Mouse (Mus musculus) midbrain, embryonic 15.5 days (tissue): ENCODE results near the gene Slc26a8. TPM values are rescaled to one million over a fixed set of nuclear protein-coding genes. Genes with fewer than 3 reads are reported as not detected.

Experiments used
- ATAC-seq: fragments of 200-750 bp; cut with Nextera tagmentation; replicated peaks from 2 replicates; pipeline ENCODE4 v1.8.0; 2017; ENCODE audit warnings: moderate TSS enrichment
- H3K27ac ChIP-seq: fragments of 300-500 bp; sonication (generic); 2 replicates; pipeline ENCODE4 v1.5.1; 2015; ENCODE audit warnings: mild to moderate bottlenecking, inconsistent platforms
- H3K27me3 ChIP-seq: fragments of 300-500 bp; sonication (generic); replicated peaks from 2 replicates; pipeline ENCODE4 v1.6.1; 2015; ENCODE audit warnings: inconsistent platforms
- H3K36me3 ChIP-seq: fragments of 300-500 bp; sonication (generic); replicated peaks from 2 replicates; pipeline ENCODE4 v1.6.1; 2015; ENCODE audit warnings: inconsistent platforms
- H3K4me1 ChIP-seq: fragments of 300-500 bp; sonication (generic); 2 replicates; pipeline ENCODE4 v1.6.1; 2015; ENCODE audit warnings: inconsistent platforms
- H3K4me2 ChIP-seq: fragments of 300-500 bp; sonication (generic); 2 replicates; pipeline ENCODE4 v1.6.1; 2015; ENCODE audit warnings: inconsistent platforms, mild to moderate bottlenecking, moderate library complexity
- H3K4me3 ChIP-seq: fragments of 300-500 bp; sonication (generic); 2 replicates; pipeline ENCODE4 v1.5.1; 2015; ENCODE audit warnings: mild to moderate bottlenecking, inconsistent platforms
- H3K9ac ChIP-seq: fragments of 300-500 bp; sonication (generic); 2 replicates; pipeline ENCODE4 v1.6.1; 2015; ENCODE audit warnings: mild to moderate bottlenecking, inconsistent platforms
- H3K9me3 ChIP-seq: fragments of 300-500 bp; sonication (generic); 2 replicates; pipeline ENCODE4 v1.6.1; 2016; ENCODE audit warnings: inconsistent platforms
- WGBS: fragments of 180-500 bp; shearing (Covaris S2); methylation state at CpG from one replicate; pipeline ENCODE4 v1.1.7; 2015; ENCODE audit warnings: mixed read lengths; 5-methylcytosine and 5-hydroxymethylcytosine counted together
- polyA plus RNA-seq: library from polyadenylated mRNA; unstranded; fragments of >200 nt; fragmentation: Nextera tagmentation; extraction: Ambion mirVana; gene quantifications from 2 replicates; pipeline ENCODE4 v1.2.1, GENCODE M21; 2015

Slc26a8 gene
- polyA plus RNA-seq, 1 experiment from 2014 or later = 1.5 TPM

DNA sequence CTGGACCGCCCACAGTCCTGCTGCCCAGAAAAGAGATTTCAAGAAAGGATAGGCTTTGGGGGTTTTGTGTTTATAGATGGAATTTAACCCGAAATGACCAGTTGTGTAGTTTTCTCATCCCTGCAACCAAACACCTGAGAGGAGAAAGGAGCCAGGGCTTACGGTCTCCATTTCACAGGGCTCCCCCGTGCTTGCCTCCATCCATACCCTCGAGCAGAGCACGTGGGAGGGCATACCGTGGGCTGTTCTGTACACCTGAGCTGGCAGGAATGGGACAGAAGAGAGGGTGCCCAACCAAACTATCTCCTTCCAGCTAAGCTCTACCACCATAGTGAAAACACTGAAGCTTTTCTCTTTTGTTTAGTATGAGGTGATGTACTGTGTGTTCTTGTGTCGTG, 20.3 kb upstream of the Slc26a8 start:
- Histone ChIP-seq H3K4me3 (no peak overlapping the region), H3K9ac (no peak overlapping the region), H3K4me2 (no peak overlapping the region), H3K4me1 (no peaks in the 10 kb centered on the region), H3K27me3 (no peaks in the 10 kb centered on the region), H3K27ac (no peak overlapping the region), H3K36me3 (peaks cover 10% of the 10 kb centered on the region; the same call in 1 of the 2 replicates), H3K9me3 (no peaks in the 10 kb centered on the region)
- no peak for ATAC-seq
- WGBS = 90% methylated on average over 8 of the region's 8 CpGs

DNA sequence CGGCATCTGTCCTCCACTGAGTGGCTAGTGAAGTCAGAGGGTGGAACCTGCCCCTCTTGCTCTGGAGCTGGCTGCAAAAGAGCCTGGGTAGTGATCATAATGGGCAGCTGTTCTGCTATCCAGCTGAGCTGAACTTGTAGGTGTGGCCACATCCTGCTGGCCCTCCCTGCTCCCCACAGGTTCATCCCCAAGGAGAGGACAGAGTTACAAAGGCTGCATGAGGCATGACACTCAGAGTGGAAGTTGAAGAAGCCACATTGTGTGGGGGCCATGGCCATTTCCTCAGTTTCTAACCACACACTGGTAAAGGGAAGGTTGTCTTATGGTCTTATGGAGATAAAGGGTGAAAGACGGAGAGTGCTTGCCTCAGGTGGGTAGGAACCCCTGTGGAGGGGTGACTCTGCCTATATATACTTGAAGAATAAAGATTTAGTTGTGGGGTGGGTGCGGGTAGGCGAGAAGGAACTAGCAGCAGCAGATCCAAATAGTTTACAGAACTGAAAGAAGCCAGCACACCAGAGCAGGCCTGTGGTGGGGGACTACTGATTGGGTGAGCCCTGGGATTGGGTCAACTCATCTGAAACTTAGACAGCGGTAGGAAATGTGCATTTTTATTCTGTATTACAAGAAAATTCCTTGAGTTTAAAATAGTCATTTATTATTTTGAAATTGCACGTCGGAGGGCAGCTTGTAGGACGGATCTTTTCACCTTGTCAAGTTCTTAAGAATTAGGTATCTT, 19.7 kb upstream of the Slc26a8 start:
- no peak overlapping the region for H3K27ac ChIP-seq
- no peaks in the 10 kb centered on the region for H3K4me1 ChIP-seq
- no peaks in the 10 kb centered on the region for H3K27me3 ChIP-seq
- no peak for ATAC-seq
- H3K36me3 ChIP-seq = peaks cover 6% of the 10 kb centered on the region; the same call in 1 of the 2 replicates
- WGBS = 90% methylated on average over 8 of the region's 8 CpGs
- H3K9me3 ChIP-seq = no peaks in the 10 kb centered on the region
- no peak overlapping the region for H3K4me3 ChIP-seq
- no peak overlapping the region for H3K4me2 ChIP-seq
- H3K9ac ChIP-seq = no peak overlapping the region

DNA sequence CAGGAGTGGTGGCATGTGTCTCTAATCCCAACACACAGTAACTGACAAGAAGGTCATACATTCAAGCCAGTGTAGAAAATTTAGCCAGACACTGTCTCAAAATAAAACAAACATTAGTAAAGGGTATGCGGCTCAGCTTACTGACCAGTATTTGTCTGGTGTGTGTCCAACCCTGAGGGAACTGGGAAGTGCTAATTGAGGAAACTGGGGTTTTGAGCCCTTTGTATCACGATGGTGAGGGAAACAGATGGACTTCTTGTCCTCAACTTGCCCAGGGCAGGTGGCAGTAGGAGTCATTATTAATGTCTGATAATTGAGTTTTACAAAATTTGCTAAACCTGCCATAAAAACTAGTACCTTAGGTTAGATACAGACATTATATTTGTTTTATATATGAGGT, 19.0 kb upstream of the Slc26a8 start:
- 47% methylated on average over 2 of the region's 2 CpGs for WGBS
- H3K36me3 ChIP-seq = peaks cover 2% of the 10 kb centered on the region; the same call in 1 of the 2 replicates
- H3K9ac ChIP-seq = no peak overlapping the region
- H3K4me1 ChIP-seq = no peaks in the 10 kb centered on the region
- H3K4me3 ChIP-seq = no peak overlapping the region
- no peaks in the 10 kb centered on the region for H3K9me3 ChIP-seq
- no peaks in the 10 kb centered on the region for H3K27me3 ChIP-seq
- ATAC-seq = no peak
- H3K4me2 ChIP-seq = no peak overlapping the region
- no peak overlapping the region for H3K27ac ChIP-seq

DNA sequence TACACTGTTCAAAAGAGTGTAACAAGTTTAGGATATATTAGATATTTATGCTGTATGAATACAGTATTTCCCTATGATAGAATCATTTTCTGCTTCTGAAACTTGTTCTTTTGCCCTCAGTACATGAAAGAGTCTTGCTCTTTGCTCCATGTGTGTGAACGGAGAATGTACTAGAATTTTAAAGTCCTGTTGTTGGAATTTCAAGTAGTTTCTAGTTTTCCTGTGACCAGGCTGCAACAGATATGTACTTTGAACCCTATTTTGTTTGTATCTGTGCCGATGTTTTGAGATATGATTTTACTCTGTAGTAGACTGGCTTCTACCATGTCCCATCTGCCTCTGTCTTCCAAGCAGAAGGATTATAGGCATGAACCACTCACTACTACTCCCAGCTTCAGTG, 17.8 kb upstream of the Slc26a8 start:
- H3K36me3 ChIP-seq = no peaks in the 10 kb centered on the region
- H3K27me3 ChIP-seq = no peaks in the 10 kb centered on the region
- no peak overlapping the region for H3K27ac ChIP-seq
- H3K4me2 ChIP-seq = no peak overlapping the region
- no peaks in the 10 kb centered on the region for H3K9me3 ChIP-seq
- no peak overlapping the region for H3K9ac ChIP-seq
- 91% methylated on average over 2 of the region's 2 CpGs for WGBS
- H3K4me3 ChIP-seq = no peak overlapping the region
- ATAC-seq = no peak
- no peaks in the 10 kb centered on the region for H3K4me1 ChIP-seq

DNA sequence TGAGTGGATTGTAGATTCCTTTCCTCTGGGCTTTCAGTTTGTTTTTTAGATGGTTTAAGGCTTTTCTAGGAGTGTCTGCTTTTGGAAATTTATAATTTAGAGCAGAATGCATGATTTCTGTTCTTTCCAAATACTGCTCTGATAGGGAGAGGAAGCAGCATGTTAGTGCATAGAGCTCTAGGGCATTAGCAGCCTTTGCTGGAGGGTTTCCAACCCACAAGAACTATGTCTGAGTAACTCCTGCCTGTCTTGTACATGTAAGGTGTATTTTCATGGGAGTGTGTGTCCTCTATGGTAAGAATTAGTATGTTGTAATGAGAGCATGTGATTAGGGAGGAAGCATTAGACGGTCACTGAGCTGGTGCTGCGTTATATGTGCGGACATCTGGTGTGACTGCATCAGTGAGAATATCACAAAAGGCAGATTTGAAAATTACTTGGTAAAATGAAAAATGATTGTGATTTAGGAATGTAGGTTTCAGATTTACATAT, 17.1 kb upstream of the Slc26a8 start:
- Histone ChIP-seq H3K9ac (no peak overlapping the region), H3K27ac (no peak overlapping the region), H3K4me3 (no peak overlapping the region), H3K36me3 (no peaks in the 10 kb centered on the region), H3K4me1 (no peaks in the 10 kb centered on the region), H3K27me3 (no peaks in the 10 kb centered on the region), H3K4me2 (no peak overlapping the region), H3K9me3 (no peaks in the 10 kb centered on the region)
- no peak for ATAC-seq
- 91% methylated on average over 3 of the region's 3 CpGs for WGBS

DNA sequence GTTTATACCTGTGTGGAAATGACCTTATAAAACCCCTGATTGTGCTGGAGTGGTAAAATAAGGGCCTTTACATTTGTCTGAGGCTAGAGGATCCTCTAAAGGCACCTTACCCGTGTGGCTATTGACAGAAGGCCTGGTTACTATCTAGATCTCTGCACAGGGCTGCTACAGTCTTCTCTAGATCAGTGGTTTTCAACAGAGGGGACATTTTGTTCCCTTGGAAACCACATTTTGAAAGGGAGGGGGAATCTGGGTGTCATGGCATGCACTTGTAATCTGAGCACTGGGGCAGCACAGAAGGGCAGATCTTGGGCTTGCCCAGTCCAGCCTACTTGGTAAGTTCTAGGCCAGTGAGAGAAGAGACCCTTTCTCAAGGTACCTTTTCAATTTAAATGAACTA, 16.7 kb upstream of the Slc26a8 start:
- Histone ChIP-seq H3K4me3 (no peak overlapping the region), H3K27ac (no peak overlapping the region), H3K9me3 (no peaks in the 10 kb centered on the region), H3K4me2 (no peak overlapping the region), H3K36me3 (no peaks in the 10 kb centered on the region), H3K9ac (no peak overlapping the region), H3K4me1 (no peaks in the 10 kb centered on the region), H3K27me3 (no peaks in the 10 kb centered on the region)
- WGBS = 45% methylated on average over 1 of the region's 1 CpGs
- no peak for ATAC-seq

DNA sequence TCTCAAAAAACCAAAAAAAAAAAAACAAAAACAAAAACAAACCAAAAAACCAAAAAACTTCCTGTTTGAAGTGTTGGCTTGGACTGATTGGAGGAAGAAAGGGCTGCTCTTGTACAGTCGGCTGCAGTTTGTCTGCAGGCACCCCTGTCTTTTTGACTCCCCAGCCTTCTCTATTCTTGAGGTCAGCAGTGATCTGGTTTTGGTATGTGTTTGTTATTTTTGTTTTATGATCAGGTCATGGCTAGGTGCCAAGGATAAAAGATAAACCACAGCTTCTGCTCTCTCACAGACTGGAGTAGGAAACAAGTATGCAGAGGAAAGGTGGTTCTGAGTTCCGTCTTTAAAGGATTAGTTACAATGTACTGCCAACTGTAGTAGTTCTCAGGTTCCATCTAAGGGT, 12.6 kb upstream of the Slc26a8 start:
- Histone ChIP-seq H3K27ac (no peak overlapping the region), H3K4me3 (no peak overlapping the region), H3K4me1 (peaks cover 8% of the 10 kb centered on the region), H3K4me2 (no peak overlapping the region), H3K27me3 (no peaks in the 10 kb centered on the region), H3K9me3 (no peaks in the 10 kb centered on the region), H3K9ac (no peak overlapping the region), H3K36me3 (no peaks in the 10 kb centered on the region)
- 79% methylated on average over 2 of the region's 2 CpGs for WGBS
- ATAC-seq = no peak

DNA sequence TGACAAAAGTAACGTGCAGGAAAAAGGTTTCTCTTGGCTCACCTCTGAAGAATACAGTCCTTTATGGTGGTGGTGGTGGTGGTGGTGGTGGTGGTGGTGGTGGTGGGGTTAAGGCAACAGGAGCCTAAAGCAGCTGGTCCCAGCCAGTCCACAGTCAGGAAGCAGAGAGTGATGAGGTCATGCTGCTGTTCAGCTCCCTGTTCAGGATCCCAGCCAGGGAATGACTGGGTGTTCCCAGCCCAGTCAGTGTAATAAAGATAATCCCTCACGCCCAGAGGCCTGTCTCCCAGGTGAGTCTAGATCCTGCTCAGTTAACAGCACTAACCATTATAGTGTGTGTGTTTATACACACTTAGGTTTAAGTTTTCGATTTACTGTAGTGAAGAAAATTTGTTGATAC, 11.7 kb upstream of the Slc26a8 start:
- Histone ChIP-seq H3K4me2 (no peak overlapping the region), H3K27ac (no peak overlapping the region), H3K9me3 (no peaks in the 10 kb centered on the region), H3K27me3 (no peaks in the 10 kb centered on the region), H3K4me1 (peaks cover 17% of the 10 kb centered on the region), H3K4me3 (no peak overlapping the region), H3K36me3 (no peaks in the 10 kb centered on the region), H3K9ac (no peak overlapping the region)
- WGBS = 90% methylated on average over 3 of the region's 3 CpGs
- ATAC-seq = no peak

DNA sequence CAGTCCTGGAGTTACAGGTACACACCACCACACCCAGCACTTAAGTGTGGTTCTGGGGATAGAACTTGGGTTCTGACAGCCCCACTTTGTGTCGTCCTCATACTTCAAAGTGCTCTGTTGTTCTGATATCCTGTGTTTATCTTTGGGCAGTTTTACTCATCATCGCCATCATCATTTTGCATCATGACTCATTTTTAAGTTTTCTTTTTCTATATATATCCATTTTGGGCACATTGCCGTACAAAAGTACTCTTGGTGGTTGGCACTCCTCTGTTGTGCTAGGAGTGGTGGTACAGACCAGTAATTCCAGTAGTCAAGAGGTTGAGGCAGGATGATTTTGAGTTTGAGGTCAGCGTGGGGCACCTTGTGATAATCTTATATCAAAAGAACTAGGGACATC, 11.1 kb upstream of the Slc26a8 start:
- H3K4me2 ChIP-seq = no peak overlapping the region
- no peak overlapping the region for H3K9ac ChIP-seq
- no peak overlapping the region for H3K4me3 ChIP-seq
- WGBS = 93% methylated on average over 4 of the region's 4 CpGs
- H3K27me3 ChIP-seq = no peaks in the 10 kb centered on the region
- no peak overlapping the region for H3K27ac ChIP-seq
- no peaks in the 10 kb centered on the region for H3K36me3 ChIP-seq
- no peaks in the 10 kb centered on the region for H3K9me3 ChIP-seq
- no peak for ATAC-seq
- peaks cover 23% of the 10 kb centered on the region for H3K4me1 ChIP-seq

DNA sequence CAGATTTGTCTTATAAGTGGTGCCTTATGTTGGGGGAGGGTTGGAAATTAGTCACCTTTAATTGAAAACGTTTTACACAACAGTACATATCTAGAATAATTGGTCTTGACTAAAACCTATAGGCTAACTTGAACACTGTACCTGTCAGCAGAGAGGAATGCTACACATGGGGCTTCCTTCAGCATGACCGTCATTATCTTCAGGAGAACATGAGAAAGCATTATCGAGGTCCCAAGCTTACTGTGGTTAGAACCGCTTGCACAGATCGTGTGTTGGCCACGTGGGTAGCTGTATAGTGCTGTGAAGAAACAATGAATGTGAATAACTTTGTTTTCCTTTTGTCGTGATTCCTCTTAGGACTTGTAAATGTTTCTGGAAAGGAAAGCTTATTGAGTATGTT, 9.8 kb upstream of the Slc26a8 start:
- Histone ChIP-seq H3K36me3 (no peaks in the 10 kb centered on the region), H3K9ac (no peak overlapping the region), H3K27me3 (no peaks in the 10 kb centered on the region), H3K9me3 (no peaks in the 10 kb centered on the region), H3K4me2 (no peak overlapping the region), H3K27ac (no peak overlapping the region), H3K4me1 (peaks cover 27% of the 10 kb centered on the region), H3K4me3 (no peak overlapping the region)
- WGBS = 85% methylated on average over 7 of the region's 7 CpGs
- ATAC-seq = no peak

DNA sequence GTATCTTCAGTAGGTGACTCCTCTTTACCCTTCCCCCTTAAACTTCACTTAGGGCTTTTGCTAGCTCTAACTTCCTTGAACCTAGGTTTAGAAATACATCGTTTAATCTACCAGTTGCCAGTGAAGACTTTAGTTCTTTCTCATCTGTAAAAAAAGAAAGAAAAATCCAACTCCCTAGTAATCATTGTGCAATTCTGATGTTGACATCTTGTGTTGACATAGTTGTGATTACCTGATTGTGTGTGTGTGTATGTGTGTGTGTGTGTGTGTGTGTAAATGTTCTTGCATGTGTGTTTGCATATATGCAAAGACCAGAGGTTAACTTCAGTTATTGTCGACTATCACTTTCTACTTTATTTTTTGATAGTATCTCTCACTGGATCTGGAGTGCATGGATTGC, 8.6 kb upstream of the Slc26a8 start:
- peaks cover 33% of the 10 kb centered on the region for H3K4me1 ChIP-seq
- H3K4me3 ChIP-seq = no peak overlapping the region
- H3K27ac ChIP-seq = no peak overlapping the region
- H3K4me2 ChIP-seq = no peak overlapping the region
- H3K9ac ChIP-seq = no peak overlapping the region
- H3K9me3 ChIP-seq = no peaks in the 10 kb centered on the region
- no peaks in the 10 kb centered on the region for H3K27me3 ChIP-seq
- H3K36me3 ChIP-seq = no peaks in the 10 kb centered on the region
- no peak for ATAC-seq
- 93% methylated on average over 2 of the region's 2 CpGs for WGBS

DNA sequence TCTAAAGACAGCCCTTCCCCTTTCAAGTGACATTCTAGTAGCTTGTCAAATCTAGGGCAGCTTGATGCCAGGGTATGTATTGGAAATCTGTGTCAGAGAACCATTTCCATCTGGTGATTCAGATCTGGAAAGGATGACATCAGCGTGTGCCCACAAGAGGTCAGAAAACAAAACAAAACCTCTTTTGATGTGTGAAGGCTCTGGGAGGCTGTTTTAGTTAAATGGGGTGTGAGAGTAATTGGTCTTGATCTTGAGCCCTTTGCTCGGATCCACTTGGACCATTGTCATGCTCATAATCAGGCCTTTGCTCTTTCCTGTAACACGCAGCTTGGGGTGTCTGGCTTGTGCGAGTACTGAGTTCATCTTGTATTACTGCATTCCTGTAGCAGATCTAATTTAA, 8.2 kb upstream of the Slc26a8 start:
- Histone ChIP-seq H3K4me1 (peaks cover 37% of the 10 kb centered on the region), H3K9ac (no peak overlapping the region), H3K36me3 (no peaks in the 10 kb centered on the region), H3K4me3 (no peak overlapping the region), H3K4me2 (no peak overlapping the region), H3K9me3 (no peaks in the 10 kb centered on the region), H3K27ac (no peak overlapping the region), H3K27me3 (no peaks in the 10 kb centered on the region)
- ATAC-seq = no peak
- WGBS = 38% methylated on average over 4 of the region's 4 CpGs
